Mouse (Mus musculus) kidney, adult 2 months (tissue): Measurements from ENCODE around the gene Slc16a1. TPM values are rescaled to one million over a fixed set of nuclear protein-coding genes. Genes with fewer than 3 reads are reported as not detected.
A peak's percentile ranks its signal among the peaks of the same experiment; 100 is the strongest.
"Not testable (repeated sequence)": the region's sequence is repeated elsewhere in the genome, so short reads cannot be mapped to it uniquely, and the experiment has no call there.

Source experiments
- DNase-seq: peaks from one replicate; pipeline ENCODE4 v3.0.0; 2021
- H3K27ac ChIP-seq: fragments of 200-500 bp; 2 replicates; pipeline ENCODE4 v1.5.1; 2012; ENCODE audit warnings: low read depth, low read length, control low read depth, inconsistent platforms; ENCODE audit not compliant: insufficient read depth
- H3K27me3 ChIP-seq: fragments of 200-500 bp; replicated peaks from 2 replicates; pipeline ENCODE4 v1.6.1; 2012; ENCODE audit warnings: mild to moderate bottlenecking, moderate library complexity, low read length, inconsistent platforms; ENCODE audit not compliant: control insufficient read depth, insufficient read depth
- H3K36me3 ChIP-seq: fragments of 200-500 bp; 2 replicates; pipeline ENCODE4 v1.6.1; 2012; ENCODE audit warnings: mild to moderate bottlenecking, moderate library complexity, low read length, inconsistent platforms; ENCODE audit not compliant: control insufficient read depth, insufficient read depth
- H3K4me1 ChIP-seq: fragments of 200-500 bp; 2 replicates; pipeline ENCODE4 v1.6.1; 2011; ENCODE audit warnings: low read length; ENCODE audit not compliant: control insufficient read depth, insufficient read depth
- H3K4me3 ChIP-seq: fragments of 200-500 bp; 2 replicates; pipeline ENCODE4 v1.5.1; 2011; ENCODE audit warnings: mild to moderate bottlenecking, low read depth, low read length, control low read depth; ENCODE audit not compliant: insufficient read depth
- CTCF ChIP-seq: fragments of 200-500 bp; conservative IDR thresholded peaks from 2 replicates; pipeline ENCODE4 v1.5.1; 2011; ENCODE audit warnings: low read depth, mild to moderate bottlenecking, control low read depth, low read length, moderate library complexity, mixed read lengths; ENCODE audit not compliant: insufficient read depth, insufficient read length
- POLR2A ChIP-seq: fragments of 200-500 bp; IDR thresholded peaks from one replicate; pipeline ENCODE4 v1.6.1; 2011; ENCODE audit warnings: low read depth, low read length, control low read depth
- WGBS: fragments of 180-500 bp; shearing (Covaris S2); methylation state at CpG from one replicate; pipeline ENCODE4 v1.1.7; 2018; 5-methylcytosine and 5-hydroxymethylcytosine counted together
- polyA plus RNA-seq: library from polyadenylated mRNA; depleted of rRNA; stranded (reverse); fragments of >200 nt; gene quantifications from 2 replicates; pipeline ENCODE4 v1.2.3, GENCODE M21; 2012; rRNA removed

The Slc16a1 gene
- polyA plus RNA-seq, 1 experiment: 23.1 TPM

GRCm38 (mm10) chr3:104701761-104702160, 63.3 kb downstream of the Slc16a1 start:
- H3K27me3 ChIP-seq: no peaks in the 10 kb centered on the region
- H3K27ac ChIP-seq: peak overlapping the region; percentile 62; the same call in 1 of the 2 replicates
- H3K36me3 ChIP-seq: no peaks in the 10 kb centered on the region
- no peak overlapping the region for H3K4me3 ChIP-seq
- peak; percentile 78 for DNase-seq
- 67% methylated on average over 1 of the region's 1 CpGs for WGBS
- H3K4me1 ChIP-seq: peaks cover 11% of the 10 kb centered on the region; the same call in 1 of the 2 replicates
- no peak for TF ChIP-seq CTCF
- no peak for TF ChIP-seq POLR2A

- Histone ChIP-seq H3K4me1 (peaks cover 5% of the 10 kb centered on the region; the same call in 1 of the 2 replicates), H3K27me3 (no peaks in the 10 kb centered on the region), H3K4me3 (no peak overlapping the region), H3K36me3 (no peaks in the 10 kb centered on the region), H3K27ac (no peak overlapping the region)
- TF ChIP-seq POLR2A (no peak), CTCF (no peak)
- WGBS: 94% methylated on average over 4 of the region's 4 CpGs
- DNase-seq: no peak
These were observed 65.5 kb downstream of the Slc16a1 start for GRCm38 (mm10) chr3:104703941-104704340.

DNA sequence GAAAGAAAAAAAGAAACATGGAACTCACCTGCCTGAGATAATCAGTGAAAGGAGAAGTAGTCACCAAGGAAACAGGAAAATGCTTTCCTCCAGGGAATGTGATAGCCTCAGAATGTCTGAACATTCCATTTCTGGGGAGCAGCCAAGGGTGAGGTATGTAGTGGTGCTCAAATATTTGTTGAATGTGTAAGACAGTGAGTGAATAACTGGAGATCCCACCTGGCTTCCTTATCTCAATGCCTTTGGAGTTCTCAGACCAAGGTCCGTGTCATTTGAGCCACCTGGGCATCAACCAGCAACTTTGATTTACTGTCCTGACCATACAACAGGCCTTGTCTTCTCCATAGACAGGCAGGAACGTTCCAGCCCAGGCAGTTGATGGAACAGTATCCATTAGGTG, 68.0 kb downstream of the Slc16a1 start:
- no peak for TF ChIP-seq POLR2A
- TF ChIP-seq CTCF: no peak
- Histone ChIP-seq H3K4me3 (no peak overlapping the region), H3K27me3 (no peaks in the 10 kb centered on the region), H3K36me3 (no peaks in the 10 kb centered on the region), H3K4me1 (peaks cover 5% of the 10 kb centered on the region; the same call in 1 of the 2 replicates), H3K27ac (no peak overlapping the region)
- WGBS: 73% methylated on average over 2 of the region's 2 CpGs
- DNase-seq: no peak

DNA sequence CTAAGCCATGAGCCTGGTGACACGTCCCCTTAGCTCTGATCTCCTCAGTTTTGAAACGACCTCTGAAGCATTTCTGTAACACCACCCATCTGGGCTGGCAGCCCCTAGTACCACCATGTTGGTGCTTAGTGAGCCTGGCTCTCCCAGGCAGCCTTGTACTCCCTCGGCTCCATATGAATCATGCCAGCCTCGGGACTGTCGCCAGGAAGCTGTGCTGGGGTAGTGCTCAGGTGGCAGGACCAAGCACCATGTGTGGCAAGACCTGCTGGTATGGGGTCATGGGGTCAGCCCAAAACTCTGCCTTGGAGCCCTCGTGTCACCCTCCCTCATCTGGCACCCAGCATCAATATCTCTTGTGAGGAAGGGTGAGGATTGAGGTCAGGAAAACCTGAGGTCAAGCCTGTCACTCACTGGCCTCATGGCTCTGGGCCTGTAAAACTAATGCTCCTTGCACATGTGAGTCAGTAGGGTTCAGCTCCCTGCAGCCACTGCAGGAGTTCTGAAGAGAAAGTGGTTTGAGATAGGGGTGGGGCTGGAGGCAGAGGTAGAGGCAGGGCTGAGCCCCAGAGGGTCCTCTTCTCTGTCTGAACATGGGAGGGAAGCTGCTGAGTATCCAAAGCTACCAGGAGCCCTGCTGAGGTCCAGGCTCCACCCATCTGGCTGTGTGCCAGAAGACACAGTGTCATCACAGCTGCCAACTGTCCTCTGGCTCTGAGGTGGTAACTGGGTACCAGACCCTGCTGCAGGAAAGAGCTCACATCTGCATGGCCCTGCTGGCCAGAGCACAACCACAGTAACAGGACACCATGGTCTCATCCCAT, 68.7 kb downstream of the Slc16a1 start:
- DNase-seq, H3K36me3 ChIP-seq, H3K4me3 ChIP-seq, H3K27me3 ChIP-seq, H3K4me1 ChIP-seq, H3K27ac ChIP-seq: not testable (repeated sequence)
- 65% methylated on average over 6 of the region's 6 CpGs for WGBS

DNA sequence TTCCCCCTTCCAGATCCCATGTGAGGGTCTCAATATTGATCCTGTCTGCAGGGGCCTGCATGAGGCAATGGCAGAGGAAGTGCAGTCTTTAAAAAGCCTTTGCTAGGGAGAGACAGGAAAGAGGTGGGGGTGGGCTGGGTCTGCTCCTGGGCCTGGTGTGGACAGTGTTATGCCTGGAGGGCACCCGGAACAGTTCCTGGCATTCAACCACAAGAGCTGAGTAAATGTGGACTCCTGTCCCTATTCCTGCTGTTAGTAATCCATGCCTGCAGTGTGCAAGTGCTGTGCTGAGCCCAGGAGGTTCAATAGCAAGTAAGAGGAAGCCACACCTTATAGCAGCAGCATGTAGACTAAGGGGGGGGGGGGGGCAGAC, 69.3 kb downstream of the Slc16a1 start:
- WGBS: 61% methylated on average over 1 of the region's 1 CpGs
- not testable (repeated sequence) for DNase-seq, H3K27ac ChIP-seq

More for the DNA sequence above, 69.3 kb downstream of the Slc16a1 start:
- H3K4me1 ChIP-seq, H3K36me3 ChIP-seq, H3K27me3 ChIP-seq, H3K4me3 ChIP-seq: not testable (repeated sequence)

Other genes starting within 250 kb of the Slc16a1 start
- gene Lrig2, start 126.8 kb upstream of the Slc16a1 start, polyA plus RNA-seq: 4.6 and 4.8 TPM in 2 replicates
- 3.4 and 4.0 TPM in 2 replicates for gene Ppm1j, start 142.4 kb downstream of the Slc16a1 start, polyA plus RNA-seq
- gene Fam19a3, start 143.2 kb downstream of the Slc16a1 start, polyA plus RNA-seq: 0.35 and 0.45 TPM in 2 replicates
- 75.7 and 87.2 TPM in 2 replicates for gene Rhoc, start 149.7 kb downstream of the Slc16a1 start, polyA plus RNA-seq
- 14.1 and 14.2 TPM in 2 replicates for gene Mov10, start 179.9 kb downstream of the Slc16a1 start, polyA plus RNA-seq
- 6.3 and 7.4 TPM in 2 replicates for gene St7l, start 225.3 kb downstream of the Slc16a1 start, polyA plus RNA-seq
- 16.0 and 22.1 TPM in 2 replicates for gene Capza1, start 225.8 kb downstream of the Slc16a1 start, polyA plus RNA-seq